Mouse (Mus musculus) adrenal gland, postnatal 4 days (tissue): Measurements from ENCODE around the gene Prkce. TPM values are rescaled to one million over a fixed set of nuclear protein-coding genes. Genes with fewer than 3 reads are reported as not detected.

Source experiments
- DNase-seq, 2 experiments: peaks; one replicate each; pipeline ENCODE4 v3.0.0; 2021 to 2022; ENCODE audit warnings: low spot score in 2 of 2, mixed read lengths in 2 of 2
- total RNA-seq, 2 experiments: library from RNA; stranded (reverse); gene quantifications; 2 replicates each; pipeline ENCODE4 v1.2.3; 2021

The Prkce gene
- total RNA-seq, 2 experiments from 2014 or later = 25.2 to 27.4 TPM

- no peak for DNase-seq
Observed at GRCm38 (mm10) chr17:86292711-86293110, 125.1 kb downstream of the Prkce start.

GRCm38 (mm10) chr17:86293247-86293744, 125.7 kb downstream of the Prkce start:
- peak in 1 of 2 experiments; percentile 39 for DNase-seq

GRCm38 (mm10) chr17:86299576-86299975, 132.0 kb downstream of the Prkce start:
- DNase-seq = no peak

GRCm38 (mm10) chr17:86300774-86301595, 133.4 kb downstream of the Prkce start:
- DNase-seq = no peak

- DNase-seq = no peak
Observed at GRCm38 (mm10) chr17:86302266-86302665, 134.7 kb downstream of the Prkce start.

- DNase-seq = no peak
Observed at GRCm38 (mm10) chr17:86302861-86303331, 135.3 kb downstream of the Prkce start.

GRCm38 (mm10) chr17:86303401-86304243, 136.0 kb downstream of the Prkce start:
- no peak for DNase-seq

GRCm38 (mm10) chr17:86304923-86305630, 137.5 kb downstream of the Prkce start:
- no peak for DNase-seq

- DNase-seq = no peak
Observed at GRCm38 (mm10) chr17:86306161-86306560, 138.6 kb downstream of the Prkce start.

GRCm38 (mm10) chr17:86313413-86314139, 146.0 kb downstream of the Prkce start:
- DNase-seq = no peak

- DNase-seq = no peak
Observed at GRCm38 (mm10) chr17:86315874-86316273, 148.3 kb downstream of the Prkce start.

GRCm38 (mm10) chr17:86316771-86317170, 149.2 kb downstream of the Prkce start:
- no peak for DNase-seq

- DNase-seq = no peak
Observed at GRCm38 (mm10) chr17:86317197-86317596, 149.6 kb downstream of the Prkce start.

GRCm38 (mm10) chr17:86319967-86320602, 152.5 kb downstream of the Prkce start:
- no peak for DNase-seq

- DNase-seq = no peak
Observed at GRCm38 (mm10) chr17:86322840-86323239, 155.3 kb downstream of the Prkce start.

- no peak for DNase-seq
Observed at GRCm38 (mm10) chr17:86323310-86323709, 155.7 kb downstream of the Prkce start.

GRCm38 (mm10) chr17:86323909-86324686, 156.5 kb downstream of the Prkce start:
- no peak for DNase-seq

GRCm38 (mm10) chr17:86324756-86325155, 157.2 kb downstream of the Prkce start:
- no peak for DNase-seq

GRCm38 (mm10) chr17:86325317-86325716, 157.7 kb downstream of the Prkce start:
- no peak for DNase-seq
